Mouse (Mus musculus) liver, embryonic 14.5 days (tissue): ENCODE results near the gene Pak6.

Experiments
- CTCF ChIP-seq: IDR thresholded peaks from 2 replicates; pipeline ENCODE4 v1.5.1; 2016; ENCODE audit warnings: antibody characterized with exemption, low read depth, control low read depth
- EP300 ChIP-seq: IDR thresholded peaks from 2 replicates; pipeline ENCODE4 v1.6.1; 2016; ENCODE audit warnings: antibody characterized with exemption, low read depth

DNA sequence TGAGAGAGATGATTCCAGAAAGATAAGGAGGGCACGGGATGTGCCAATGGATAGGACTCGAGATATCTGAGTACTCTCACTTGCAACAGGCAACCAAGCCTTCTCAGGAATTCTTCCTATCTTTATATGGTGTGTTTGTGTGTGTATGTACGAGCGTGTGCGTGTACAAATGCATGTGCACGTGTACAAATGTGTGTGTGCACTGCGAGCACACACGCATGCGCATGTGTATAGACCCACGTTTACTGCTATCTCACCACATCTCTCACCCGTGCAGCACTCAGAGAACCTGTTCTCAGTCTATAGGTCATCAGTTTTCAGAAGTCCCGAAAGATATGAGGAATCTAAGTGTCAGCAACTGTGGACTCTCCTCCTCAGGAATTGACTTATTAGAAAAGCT, 3.6 kb upstream of the Pak6 start:
- TF ChIP-seq CTCF: no peak
- TF ChIP-seq EP300: peak; percentile 23; the same call in 1 of the 2 replicates
